Comparison of ENCODE assay signal across 11 mouse cellular contexts in genomic region chr19:42409226-42409625, GRCm38 (mm10). TPM values are rescaled to one million over a fixed set of nuclear protein-coding genes. Genes with fewer than 3 reads are reported as not detected.
DNase-seq lines count a peak whose midpoint lies in the region; ATAC-seq and TF ChIP-seq lines count a peak whose summit lies in the region.
"Had no signal": no experiment of that assay in that cellular context is flagged by ENCODE, and none has a peak within 500 bp of the region (broad histone marks: within the 10 kb centered on the region; RNA-seq: fewer than 3 reads in every experiment).

No protein-coding gene starts in this region.

- no peak overlapping the region for H3K9ac ChIP-seq in kidney, embryonic 15.5 days
- peak overlapping the region; percentile 36; the same call in 1 of the 2 replicates for H3K9ac ChIP-seq in forebrain, embryonic 12.5 days
- H3K9ac ChIP-seq in limb, embryonic 11.5 days (ENCODE audit: low read length), result no peak overlapping the region

- WGBS in kidney, embryonic 15.5 days, result 3% methylated on average over 19 of the region's 19 CpGs
- WGBS in forebrain, embryonic 12.5 days, result under 1% methylated on average over 19 of the region's 19 CpGs
- WGBS in limb, embryonic 11.5 days, result 1% methylated on average over 19 of the region's 19 CpGs
- 29% methylated on average over 19 of the region's 19 CpGs for WGBS in olfactory bulb, adult 2 months

- H3K27ac ChIP-seq in kidney, embryonic 15.5 days, result no peak overlapping the region
- 0 out of 2 replicates have a peak overlapping the region, but pooled peaks have one; percentile 22 for H3K27ac ChIP-seq in forebrain, embryonic 12.5 days
- no peak overlapping the region for H3K27ac ChIP-seq in limb, embryonic 11.5 days (replicated peaks; ENCODE audit: low read depth, low read length)
- 0 out of 2 replicates have a peak overlapping the region, but pooled peaks have one; percentile 3 for H3K27ac ChIP-seq in olfactory bulb, adult 2 months (ENCODE audit: insufficient read depth, low read depth, low read length)

- H3K9me3 ChIP-seq in kidney, embryonic 15.5 days (replicated peaks), result no peaks in the 10 kb centered on the region
- H3K9me3 ChIP-seq in forebrain, embryonic 12.5 days, result no peaks in the 10 kb centered on the region
- H3K9me3 ChIP-seq in limb, embryonic 11.5 days (ENCODE audit: control insufficient read depth, low read length), result no peaks in the 10 kb centered on the region

- H3K4me3 ChIP-seq in kidney, embryonic 15.5 days (replicated peaks), result no peak overlapping the region
- peak overlapping the region; percentile 21 for H3K4me3 ChIP-seq in forebrain, embryonic 12.5 days (replicated peaks)
- no peak overlapping the region for H3K4me3 ChIP-seq in limb, embryonic 11.5 days (ENCODE audit: low read depth, low read length)
- no peak overlapping the region for H3K4me3 ChIP-seq in olfactory bulb, adult 2 months (ENCODE audit: insufficient read depth, low read depth, low read length)

- H3K36me3 ChIP-seq in kidney, embryonic 15.5 days, result no peaks in the 10 kb centered on the region
- no peaks in the 10 kb centered on the region for H3K36me3 ChIP-seq in forebrain, embryonic 12.5 days (replicated peaks)
- no peaks in the 10 kb centered on the region for H3K36me3 ChIP-seq in limb, embryonic 11.5 days (ENCODE audit: control insufficient read depth, insufficient read depth, low read length)

- DNase-seq in kidney, adult 9 months, result no peak
- DNase-seq in limb, embryonic 11.5 days (ENCODE audit: low spot score), result peak; percentile 28
- DNase-seq in lung, postnatal 14 days, result no peak
- DNase-seq in lung, postnatal 4 days, result no peak
- DNase-seq in T-cell, adult 2 months (ENCODE audit: low spot score), result no peak
- DNase-seq: cerebellum, adult 11-12 months; heart, postnatal 10 days; liver had no signal

- H3K4me1 ChIP-seq in kidney, embryonic 15.5 days, result peaks cover 6% of the 10 kb centered on the region
- H3K4me1 ChIP-seq in forebrain, embryonic 12.5 days, result peaks cover 14% of the 10 kb centered on the region
- H3K4me1 ChIP-seq in limb, embryonic 11.5 days (ENCODE audit: control insufficient read depth, insufficient read depth, low read length), result 0 out of 2 replicates have a peak, but pooled peaks cover 2% of the 10 kb centered on the region
- H3K4me1 ChIP-seq in olfactory bulb, adult 2 months (ENCODE audit: control insufficient read depth, insufficient read depth, low read length), result peaks cover 40% of the 10 kb centered on the region

- TF ChIP-seq CTCF in olfactory bulb, adult 2 months (IDR thresholded peaks at IDR 0.05; ENCODE audit: insufficient read depth, low read depth, low read length), result no peak

- H3K4me2 ChIP-seq in kidney, embryonic 15.5 days, result peak overlapping the region; percentile 36
- peak overlapping the region; percentile 48 for H3K4me2 ChIP-seq in forebrain, embryonic 12.5 days
- peak overlapping the region; percentile 7; the same call in 1 of the 2 replicates for H3K4me2 ChIP-seq in limb, embryonic 11.5 days (ENCODE audit: low read depth, severe bottlenecking)

- peaks cover 29% of the 10 kb centered on the region for H3K27me3 ChIP-seq in kidney, embryonic 15.5 days
- peaks cover 41% of the 10 kb centered on the region for H3K27me3 ChIP-seq in forebrain, embryonic 12.5 days
- peaks cover 18% of the 10 kb centered on the region for H3K27me3 ChIP-seq in limb, embryonic 11.5 days (ENCODE audit: control insufficient read depth, insufficient read depth, low read length)

- no peak for ATAC-seq in kidney, embryonic 15.5 days (replicated peaks; ENCODE audit: low FRiP score)
- ATAC-seq in forebrain, embryonic 12.5 days (ENCODE audit: low FRiP score), result peak; percentile 83
- ATAC-seq in limb, embryonic 11.5 days (ENCODE audit: insufficient number of reproducible peaks, low FRiP score, low TSS enrichment, low read depth), result no peak

- no peak for TF ChIP-seq POLR2A in olfactory bulb, adult 2 months (IDR thresholded peaks at IDR 0.05; ENCODE audit: insufficient read depth, low read depth, low read length)

RNA-seq across cellular contexts. Expression of gene Crtac1, which starts 22.4 kb away (rescaled TPM):
- 5.8 and 7.0 TPM in 2 replicates for polyA plus RNA-seq in kidney, embryonic 15.5 days (2015; fragmentation: Nextera tagmentation; extraction: Ambion mirVana)
- polyA plus RNA-seq in forebrain, embryonic 12.5 days (2016; fragmentation: Nextera tagmentation; extraction: Ambion mirVana), result 8.6 and 9.3 TPM in 2 replicates
- 1.2 and 1.7 TPM in 2 replicates for polyA plus RNA-seq in limb, embryonic 11.5 days (2014; fragmentation: Nextera tagmentation; extraction: Ambion mirVana)
- not detected in 2 replicates for polyA plus RNA-seq in olfactory bulb, adult 2 months (2012; ENCODE audit: insufficient read depth, insufficient read length, low replicate concordance, missing spikeins)

Comparison
In these comparisons a context has a peak if more than half of its experiments do, and no peak if none do; other contexts are left out.
1. H3K27ac ChIP-seq: peak in forebrain, embryonic 12.5 days (single experiment) and olfactory bulb, adult 2 months (single experiment); none in kidney, embryonic 15.5 days (single experiment) and limb, embryonic 11.5 days (single experiment).
2. Peak in every context shown above with its lines, with median percentiles within 50 percentile points of each other: H3K4me2 ChIP-seq.